Mouse (Mus musculus): ENCODE results near the gene Tns2. TPM values are rescaled to one million over a fixed set of nuclear protein-coding genes. Genes with fewer than 3 reads are reported as not detected.

Tns2 gene
- total RNA-seq, 2 experiments from 2014 or later: 22.3 to 32.0 TPM

- DNase-seq: no peak
These were observed 8.5 kb upstream of the Tns2 start for GRCm38 (mm10) chr15:102091688-102092087.

GRCm38 (mm10) chr15:102092222-102092621 is 8.0 kb upstream of the Tns2 start:
- no peak for DNase-seq

- no peak for DNase-seq
These were observed 6.1 kb upstream of the Tns2 start for GRCm38 (mm10) chr15:102094157-102094556.

DNA sequence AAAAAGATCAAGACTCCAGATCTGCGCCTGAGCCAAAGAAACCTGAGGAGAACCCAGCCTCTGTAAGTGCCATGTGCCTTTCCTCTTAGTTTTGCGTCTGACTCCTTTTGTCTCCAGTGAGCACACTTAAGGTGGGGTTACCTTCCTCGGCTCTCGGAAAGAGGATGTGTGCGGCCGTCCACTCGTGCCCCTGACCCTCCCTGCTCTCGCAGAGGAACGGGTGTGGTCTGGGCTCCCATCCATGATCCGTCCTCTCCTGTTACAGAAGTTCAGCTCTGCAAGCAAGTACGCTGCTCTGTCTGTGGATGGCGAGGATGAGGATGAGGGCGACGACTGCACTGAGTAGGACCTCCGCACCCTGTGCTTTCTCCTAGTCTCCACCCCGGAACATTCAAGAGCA is 5.2 kb upstream of the Tns2 start:
- DNase-seq: no peak

GRCm38 (mm10) chr15:102097147-102097915 is 2.9 kb upstream of the Tns2 start:
- DNase-seq: peak; percentile 58

DNA sequence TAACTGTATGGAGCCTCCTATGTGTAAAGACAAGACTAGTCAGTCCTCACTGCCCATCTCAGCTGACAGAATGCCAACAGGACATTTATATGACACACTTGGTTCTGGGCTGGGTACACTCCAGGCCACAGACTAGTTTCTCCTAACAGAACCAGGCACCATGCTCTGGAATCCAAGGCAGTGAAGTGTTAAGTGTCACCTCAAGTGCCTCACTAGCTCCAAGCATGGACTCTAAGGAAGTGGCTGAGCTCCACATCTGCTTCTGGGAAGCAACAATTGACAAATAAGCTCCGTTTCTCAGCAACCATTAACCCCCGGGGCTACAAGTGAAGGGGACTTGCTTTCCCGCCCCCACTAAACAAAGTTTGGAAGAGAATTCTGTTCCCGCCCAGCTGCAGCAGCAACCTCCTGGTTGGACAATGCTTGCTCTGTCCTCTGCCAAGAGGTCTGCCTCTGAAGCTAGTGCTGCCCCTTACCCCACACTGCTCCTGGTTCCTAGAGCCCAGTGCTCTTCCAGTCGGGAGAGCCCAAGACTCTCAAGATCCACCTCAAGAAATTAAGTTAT is 2.1 kb upstream of the Tns2 start:
- peak; percentile 64 for DNase-seq

GRCm38 (mm10) chr15:102099260-102099659 is 953 bp upstream of the Tns2 start:
- DNase-seq: no peak

GRCm38 (mm10) chr15:102099771-102100160 is 447 bp upstream of the Tns2 start:
- DNase-seq: no peak

DNA sequence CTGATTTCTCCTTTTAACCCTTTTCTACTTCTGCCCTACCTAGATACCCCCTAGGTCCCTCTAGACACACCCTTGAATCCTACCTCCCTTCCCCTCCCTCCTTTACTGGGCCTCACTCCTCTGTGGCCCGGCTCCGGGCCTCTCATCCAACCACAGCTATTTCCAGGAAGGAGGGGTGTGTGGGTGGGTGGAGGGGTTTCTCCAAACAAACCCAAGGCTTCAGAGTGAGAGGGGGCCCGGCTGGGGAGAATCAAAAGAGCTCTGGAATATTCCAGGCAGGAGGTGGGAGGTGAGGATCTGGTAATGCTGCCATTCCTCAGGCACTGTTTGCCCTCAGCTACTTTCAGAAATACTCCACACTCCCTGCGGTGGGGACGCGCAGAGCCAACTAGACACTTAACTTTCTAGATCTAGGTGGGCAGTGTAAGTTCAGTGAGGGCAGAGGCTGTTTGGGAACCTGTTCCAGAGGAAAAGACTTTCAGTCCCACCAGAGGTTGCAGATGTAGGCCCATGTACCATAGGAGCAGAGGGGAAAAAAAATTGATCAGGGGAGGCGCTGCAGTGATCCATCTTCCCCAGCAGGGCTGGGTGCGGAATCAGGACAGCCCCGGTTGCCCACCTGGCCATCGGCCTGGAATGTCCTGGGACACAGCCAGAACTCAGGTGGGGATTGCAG is 921 bp downstream of the Tns2 start:
- DNase-seq: peak; percentile 55

GRCm38 (mm10) chr15:102101672-102102541 is 1.7 kb downstream of the Tns2 start:
- peak; percentile 76 for DNase-seq

GRCm38 (mm10) chr15:102102548-102103121 is 2.4 kb downstream of the Tns2 start:
- peak; percentile 85 for DNase-seq

DNA sequence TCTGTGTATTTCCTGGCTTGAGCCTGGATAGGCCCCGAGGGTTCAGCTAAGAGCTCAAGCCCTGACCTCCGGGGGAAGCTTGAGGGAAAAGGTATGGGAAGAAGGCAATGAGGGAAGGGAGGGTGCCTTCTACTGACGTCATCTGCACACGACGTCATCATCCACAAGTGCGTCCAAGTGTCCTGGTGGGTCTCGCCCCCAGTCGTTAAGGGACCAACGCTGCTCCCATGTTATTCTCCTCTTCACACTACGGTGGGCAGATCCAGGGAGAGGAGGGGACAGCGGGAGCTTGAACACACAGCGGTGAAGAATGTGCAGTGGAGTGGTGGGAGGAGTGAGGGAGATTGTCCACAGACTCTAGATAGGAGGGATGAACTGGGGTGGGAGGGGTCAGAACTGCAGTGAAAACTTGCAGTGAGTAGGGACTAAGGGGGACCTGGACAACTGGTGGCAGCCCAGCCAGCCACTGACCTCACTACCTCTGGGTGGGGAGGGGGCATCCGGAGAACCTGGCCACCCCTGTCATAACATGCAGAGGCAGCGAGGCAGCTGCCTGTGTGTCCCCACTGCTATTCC is 3.2 kb downstream of the Tns2 start:
- peak; percentile 76 for DNase-seq

DNA sequence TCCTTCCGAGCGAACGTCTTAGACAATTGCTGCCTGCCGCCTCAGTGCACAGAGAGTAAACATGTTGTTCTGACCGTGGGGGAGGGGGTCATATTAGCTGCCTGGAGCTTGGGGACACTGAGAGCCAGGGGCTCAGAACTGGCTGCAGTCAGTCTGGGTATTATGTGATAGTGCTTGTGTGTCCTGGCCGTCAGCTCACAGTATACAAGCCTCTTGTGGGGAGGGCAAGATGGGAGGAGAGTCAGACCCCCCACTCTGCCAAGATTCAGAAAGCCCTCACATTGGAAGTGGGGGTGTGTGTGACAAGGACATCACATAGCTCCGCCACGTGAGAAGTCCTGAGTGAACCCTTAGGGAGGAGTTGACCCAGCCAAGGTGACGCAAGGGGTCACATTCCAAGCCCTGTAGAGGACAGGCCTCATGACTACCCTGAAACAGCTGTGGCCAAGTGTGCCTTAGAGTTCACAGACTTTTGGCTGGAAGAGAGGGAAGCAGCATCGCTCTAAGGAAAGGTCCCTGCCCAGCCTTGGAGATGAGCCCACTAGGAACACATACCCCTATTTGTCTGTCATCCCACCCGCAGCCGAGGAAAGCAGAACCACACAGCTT is 3.8 kb downstream of the Tns2 start:
- DNase-seq: peak; percentile 91

DNA sequence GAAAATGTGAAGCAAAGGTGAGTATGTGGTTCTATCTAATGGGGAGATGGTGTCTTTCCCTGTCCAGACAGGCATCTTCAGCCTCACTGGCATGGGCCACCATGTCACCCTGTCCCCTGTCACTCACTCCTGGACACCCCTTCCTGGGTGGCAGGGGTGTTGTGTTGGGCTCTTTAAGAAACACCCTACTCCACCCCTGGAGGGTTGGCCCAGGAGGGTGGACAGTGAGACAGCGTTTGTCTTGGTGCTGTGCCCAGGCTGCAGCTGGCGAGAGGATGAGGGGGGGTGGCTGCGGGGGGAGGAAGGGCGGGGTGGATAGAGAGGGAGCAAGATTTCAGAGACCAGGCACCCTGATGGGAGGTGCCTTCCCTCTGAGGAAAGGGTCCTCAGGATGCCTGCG is 5.1 kb downstream of the Tns2 start:
- peak; percentile 88 for DNase-seq

DNA sequence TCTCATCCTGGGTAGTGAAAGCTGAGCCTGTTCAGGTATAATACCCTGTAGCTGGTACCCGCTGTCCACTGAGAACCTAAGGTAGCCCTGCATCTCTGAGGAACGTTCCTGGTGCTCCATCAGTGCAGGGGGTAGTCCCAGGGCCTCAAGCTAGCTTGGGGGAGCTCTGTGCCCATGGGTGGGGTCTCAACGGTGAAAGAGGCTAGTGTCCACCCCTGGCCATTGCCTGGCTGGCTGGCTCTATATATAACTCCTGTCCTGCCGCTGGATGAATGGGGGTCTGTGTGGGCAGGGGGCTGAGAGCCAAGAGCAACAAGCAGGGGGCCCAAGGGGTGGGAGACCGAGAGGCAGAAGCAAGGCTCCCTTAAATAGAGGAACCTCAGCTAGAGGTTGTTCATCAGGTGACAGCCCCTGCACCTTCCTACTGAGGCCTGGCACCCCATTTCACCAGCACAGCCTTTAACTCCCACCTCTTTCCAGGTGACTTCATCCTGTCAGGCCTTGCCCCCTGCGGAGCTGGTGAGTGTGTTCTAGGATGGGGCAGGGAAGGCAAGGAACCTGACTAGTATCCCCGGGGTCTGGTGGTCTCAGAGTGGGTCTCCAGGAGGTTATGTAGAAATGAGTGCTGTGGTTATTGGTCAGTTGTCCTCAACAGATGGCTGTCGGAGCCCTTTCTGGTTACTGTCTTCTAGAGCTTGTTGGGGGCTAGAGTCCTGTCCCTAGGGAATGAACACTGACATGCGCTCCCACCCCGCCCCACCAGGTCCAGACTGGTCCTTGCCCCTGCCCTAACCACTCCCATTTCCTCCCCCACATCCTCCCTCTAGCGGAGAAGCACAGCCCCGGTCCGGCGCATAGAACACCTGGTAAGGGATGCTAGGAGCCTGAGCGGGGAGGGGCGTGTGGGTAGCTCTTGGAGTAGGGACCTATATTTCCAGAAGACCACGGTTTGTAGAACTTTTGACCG is 5.8 kb downstream of the Tns2 start:
- DNase-seq: peak; percentile 62

DNA sequence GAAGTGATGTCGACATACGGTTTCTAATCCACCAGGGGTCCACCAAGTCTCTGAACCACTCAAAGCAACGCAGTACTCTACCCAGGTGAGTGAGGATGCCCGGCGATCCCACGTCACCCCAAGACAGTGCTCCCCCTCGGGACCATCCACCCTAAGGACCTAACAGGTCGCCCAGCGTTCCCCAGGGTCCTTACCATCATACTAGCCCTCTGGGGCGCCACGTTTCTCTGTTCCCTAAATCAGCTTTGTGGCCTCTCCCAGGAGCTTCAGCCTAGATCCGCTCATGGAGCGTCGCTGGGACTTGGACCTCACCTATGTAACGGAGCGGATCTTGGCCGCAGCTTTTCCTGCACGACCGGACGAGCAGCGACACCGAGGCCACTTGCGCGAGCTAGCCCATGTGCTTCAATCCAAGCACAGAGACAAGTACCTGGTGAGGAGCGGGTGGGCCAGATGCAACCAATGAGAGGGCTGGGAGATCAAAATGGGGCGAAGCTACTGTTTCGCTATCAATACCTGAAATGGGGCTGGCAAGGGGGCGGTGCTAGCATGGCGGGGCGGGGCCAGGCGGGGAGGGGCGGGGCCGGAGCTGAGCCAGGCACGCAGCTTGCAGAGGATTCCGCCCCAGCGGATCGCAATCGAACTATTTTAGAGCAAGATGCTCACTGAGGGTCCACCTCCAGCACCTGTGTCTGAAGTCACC is 6.7 kb downstream of the Tns2 start:
- DNase-seq: peak; percentile 35

- DNase-seq: peak; percentile 37
These were observed 7.7 kb downstream of the Tns2 start for GRCm38 (mm10) chr15:102107689-102108573.

Measured in gastrocnemius, postnatal 25 days (tissue).